Mouse (Mus musculus): ENCODE results near the gene Lrrc8c.

The Lrrc8c gene

GRCm38 (mm10) chr5:105598866-105599265 lies 79.7 kb downstream of the Lrrc8c start:
- no peak for DNase-seq (ENCODE audit: low spot score in 2 of 2)

GRCm38 (mm10) chr5:105599315-105599714 lies 80.1 kb downstream of the Lrrc8c start:
- DNase-seq (ENCODE audit: low spot score in 2 of 2) = no peak

- no peak for DNase-seq (ENCODE audit: low spot score in 2 of 2)
Observed at GRCm38 (mm10) chr5:105600998-105601397, 81.8 kb downstream of the Lrrc8c start.

GRCm38 (mm10) chr5:105602585-105602984 lies 83.4 kb downstream of the Lrrc8c start:
- DNase-seq (ENCODE audit: low spot score in 2 of 2) = no peak

GRCm38 (mm10) chr5:105605736-105606135 lies 86.5 kb downstream of the Lrrc8c start:
- DNase-seq (ENCODE audit: low spot score in 2 of 2) = no peak

- no peak for DNase-seq (ENCODE audit: low spot score in 2 of 2)
Observed at GRCm38 (mm10) chr5:105609683-105610082, 90.5 kb downstream of the Lrrc8c start.

GRCm38 (mm10) chr5:105613002-105613401 lies 93.8 kb downstream of the Lrrc8c start:
- no peak for DNase-seq (ENCODE audit: low spot score in 2 of 2)

GRCm38 (mm10) chr5:105614000-105614399 lies 94.8 kb downstream of the Lrrc8c start:
- DNase-seq (ENCODE audit: low spot score in 2 of 2) = no peak

- no peak for DNase-seq (ENCODE audit: low spot score in 2 of 2)
Observed at GRCm38 (mm10) chr5:105614682-105615434, 95.7 kb downstream of the Lrrc8c start.

- no peak for DNase-seq (ENCODE audit: low spot score in 2 of 2)
Observed at GRCm38 (mm10) chr5:105615871-105616454, 96.8 kb downstream of the Lrrc8c start.

GRCm38 (mm10) chr5:105616538-105616937 lies 97.3 kb downstream of the Lrrc8c start:
- DNase-seq (ENCODE audit: low spot score in 2 of 2) = no peak

GRCm38 (mm10) chr5:105618510-105618909 lies 99.3 kb downstream of the Lrrc8c start:
- DNase-seq (ENCODE audit: low spot score in 2 of 2) = no peak

GRCm38 (mm10) chr5:105619666-105620065 lies 100.5 kb downstream of the Lrrc8c start:
- DNase-seq (ENCODE audit: low spot score in 2 of 2) = no peak

- DNase-seq (ENCODE audit: low spot score in 2 of 2) = peak in 1 of 2 experiments; percentile 52
Observed at GRCm38 (mm10) chr5:105620505-105621116, 101.4 kb downstream of the Lrrc8c start.

- DNase-seq (ENCODE audit: low spot score in 2 of 2) = no peak
Observed at GRCm38 (mm10) chr5:105623074-105623713, 104.0 kb downstream of the Lrrc8c start.

GRCm38 (mm10) chr5:105624257-105624656 lies 105.1 kb downstream of the Lrrc8c start:
- DNase-seq (ENCODE audit: low spot score in 2 of 2) = no peak

- no peak for DNase-seq (ENCODE audit: low spot score in 2 of 2)
Observed at GRCm38 (mm10) chr5:105625504-105626150, 106.4 kb downstream of the Lrrc8c start.

GRCm38 (mm10) chr5:105626355-105626754 lies 107.2 kb downstream of the Lrrc8c start:
- DNase-seq (ENCODE audit: low spot score in 2 of 2) = no peak

- DNase-seq (ENCODE audit: low spot score in 2 of 2) = no peak
Observed at GRCm38 (mm10) chr5:105627093-105627492, 107.9 kb downstream of the Lrrc8c start.

- no peak for DNase-seq (ENCODE audit: low spot score in 2 of 2)
Observed at GRCm38 (mm10) chr5:105629955-105630354, 110.8 kb downstream of the Lrrc8c start.

- DNase-seq (ENCODE audit: low spot score in 2 of 2) = no peak
Observed at GRCm38 (mm10) chr5:105632066-105632465, 112.9 kb downstream of the Lrrc8c start.

GRCm38 (mm10) chr5:105635576-105635975 lies 116.4 kb downstream of the Lrrc8c start:
- DNase-seq (ENCODE audit: low spot score in 2 of 2) = no peak
